18 mouse cellular contexts compared by ENCODE assay signal in genomic region chr4:32001498-32001897, GRCm38 (mm10).
"Had no signal": no experiment of that assay in that cellular context is flagged by ENCODE, and none has a peak within 500 bp of the region (broad histone marks: within the 10 kb centered on the region; RNA-seq: fewer than 3 reads in every experiment).

No protein-coding gene starts in this region.

- H3K4me1 ChIP-seq: midbrain, embryonic 10.5 days; midbrain, embryonic 12.5 days; midbrain, embryonic 15.5 days; neural tube, embryonic 15.5 days had no signal

- H3K4me2 ChIP-seq: lung, embryonic 14.5 days; midbrain, embryonic 12.5 days; midbrain, embryonic 15.5 days; neural tube, embryonic 13.5 days; neural tube, embryonic 15.5 days had no signal

- H3K27ac ChIP-seq: midbrain, embryonic 10.5 days; midbrain, embryonic 12.5 days; midbrain, embryonic 15.5 days; neural tube, embryonic 13.5 days; neural tube, embryonic 15.5 days had no signal

- DNase-seq: lung, adult 18-20 months; lung, embryonic 14.5 days; lung, postnatal 10 days; lung, postnatal 4 days; retina, postnatal 1 day; right cerebral cortex, adult 18-20 months; right cerebral cortex, postnatal 25 days; right cerebral cortex, postnatal 4 days; spleen, adult 18-20 months; thymus, adult 18-20 months; thymus, postnatal 14 days; thymus, postnatal 36 days had no signal

- H3K4me3 ChIP-seq: midbrain, embryonic 10.5 days; midbrain, embryonic 12.5 days; midbrain, embryonic 15.5 days; myocyte; neural tube, embryonic 13.5 days; neural tube, embryonic 15.5 days had no signal

- H3K9me3 ChIP-seq: midbrain, embryonic 10.5 days; midbrain, embryonic 12.5 days; midbrain, embryonic 15.5 days; neural tube, embryonic 13.5 days; neural tube, embryonic 15.5 days had no signal

- ATAC-seq: midbrain, embryonic 15.5 days had no signal

- H3K9ac ChIP-seq: lung, embryonic 14.5 days; midbrain, embryonic 12.5 days; midbrain, embryonic 15.5 days; neural tube, embryonic 13.5 days; neural tube, embryonic 15.5 days had no signal

- H3K27me3 ChIP-seq: midbrain, embryonic 12.5 days; midbrain, embryonic 15.5 days; neural tube, embryonic 13.5 days; neural tube, embryonic 15.5 days had no signal
